Mouse (Mus musculus) ES-E14 (cell line): Measurements from ENCODE around the gene Gm39115. TPM values are rescaled to one million over a fixed set of nuclear protein-coding genes. Genes with fewer than 3 reads are reported as not detected.
A peak's percentile ranks its signal among the peaks of the same experiment; 100 is the strongest.

ENCODE experiments used
- DNase-seq: peaks from one replicate; pipeline ENCODE4 v3.0.0-alpha.2; 2013; ENCODE audit warnings: low read depth, low spot score
- H3K27ac ChIP-seq: 2 replicates; pipeline ENCODE4 v1.5.1; 2012; ENCODE audit warnings: low read depth, mild to moderate bottlenecking, low read length, moderate library complexity, mixed read lengths; ENCODE audit not compliant: poor library complexity, insufficient read depth, severe bottlenecking
- H3K36me3 ChIP-seq: 2 replicates; pipeline ENCODE4 v1.6.1; 2012; ENCODE audit warnings: mild to moderate bottlenecking, low read length, moderate library complexity, mixed read lengths; ENCODE audit not compliant: control insufficient read depth, poor library complexity, insufficient read depth, severe bottlenecking
- H3K4me1 ChIP-seq, 2 experiments: fragments of 150-350 bp in 1 of 2; sonication (generic) in 1 of 2; 2 replicates each; pipeline ENCODE4 v1.6.1; 2012; ENCODE audit warnings: low read length in 2 of 2, mild to moderate bottlenecking in 1 of 2, mixed read lengths in 1 of 2; ENCODE audit not compliant: control insufficient read depth in 2 of 2, insufficient read depth in 2 of 2, poor library complexity in 1 of 2
- H3K4me3 ChIP-seq, 2 experiments: fragments of 150-350 bp in 1 of 2; sonication (generic) in 1 of 2; 2 replicates each; pipeline ENCODE4 v1.5.1; 2012; ENCODE audit warnings: low read length in 2 of 2, low read depth in 1 of 2, mild to moderate bottlenecking in 1 of 2, mixed read lengths in 1 of 2; ENCODE audit not compliant: insufficient read depth in 1 of 2, poor library complexity in 1 of 2, severe bottlenecking in 1 of 2
- H3K9ac ChIP-seq: 2 replicates; pipeline ENCODE4 v1.6.1; 2012; ENCODE audit warnings: low read depth, mild to moderate bottlenecking, low read length, mixed read lengths; ENCODE audit not compliant: poor library complexity, insufficient read depth, severe bottlenecking
- H3K9me3 ChIP-seq: fragments of 150-350 bp; sonication (generic); 2 replicates; pipeline ENCODE4 v1.6.1; 2012; ENCODE audit warnings: low read depth, mild to moderate bottlenecking, low read length; ENCODE audit not compliant: control insufficient read depth, insufficient read depth
- CHD2 ChIP-seq: IDR thresholded peaks from 2 replicates; pipeline ENCODE4 v1.6.1; 2014; ENCODE audit warnings: mild to moderate bottlenecking, low read depth, low read length, inconsistent platforms
- HCFC1 ChIP-seq: IDR thresholded peaks from 2 replicates; pipeline ENCODE4 v1.6.1; 2012; ENCODE audit warnings: low read length, inconsistent platforms, borderline replicate concordance; ENCODE audit not compliant: insufficient read depth
- MAFK ChIP-seq: IDR thresholded peaks from 2 replicates; pipeline ENCODE4 v1.6.1; 2014; ENCODE audit warnings: mild to moderate bottlenecking, low read depth, low read length, inconsistent platforms; ENCODE audit not compliant: insufficient read depth
- ZC3H11A ChIP-seq: IDR thresholded peaks from 2 replicates; pipeline ENCODE4 v1.6.1; 2012; ENCODE audit warnings: low read depth, mild to moderate bottlenecking, inconsistent platforms, low read length, borderline replicate concordance
- ZNF384 ChIP-seq: IDR thresholded peaks from 2 replicates; pipeline ENCODE4 v1.6.1; 2012; ENCODE audit warnings: low read depth, low read length, inconsistent platforms
- in situ Hi-C, 2 experiments: fragments of 600-800 bp; cut with MboI; formaldehyde crosslinking; loops; one replicate each; pipeline ENCODE4 v1.15.1; 2025; ENCODE audit warnings: low sequenced_read_pairs in 2 of 2, inconsistent platforms in 1 of 2; ENCODE audit not compliant: unreplicated experiment in 2 of 2
- total RNA-seq: library from RNA; depleted of rRNA; stranded (reverse); fragments of 300-350 nt; gene quantifications from 2 replicates; pipeline ENCODE4 v1.2.3, GENCODE M21; 2012

Gm39115 gene
- total RNA-seq, 1 experiment, result not detected

- peak overlapping the region in 1 of 2 experiments; percentile 75; a peak in 1 of 4 replicates for H3K4me3 ChIP-seq
- no peak for DNase-seq
- no peaks in the 10 kb centered on the region for H3K9me3 ChIP-seq
- no peak overlapping the region for H3K9ac ChIP-seq
- no peaks in the 10 kb centered on the region for H3K36me3 ChIP-seq
- H3K27ac ChIP-seq, result no peak overlapping the region
- H3K4me1 ChIP-seq, result peaks cover 0 to 4% of the 10 kb centered on the region in 2 experiments; a peak in 1 of 4 replicates
- in situ Hi-C loops, result no loop called here
- TF ChIP-seq ZC3H11A (no peak), MAFK (no peak), HCFC1 (no peak), ZNF384 (no peak), CHD2 (no peak)
These were observed 42.1 kb downstream of the Gm39115 start for GRCm38 (mm10) chr7:142093696-142094240.

- Histone ChIP-seq H3K27ac (no peak overlapping the region), H3K4me3 (no peak overlapping the region), H3K9me3 (no peaks in the 10 kb centered on the region), H3K36me3 (no peaks in the 10 kb centered on the region), H3K9ac (no peak overlapping the region), H3K4me1 (peaks cover 0 to 4% of the 10 kb centered on the region in 2 experiments; a peak in 1 of 4 replicates)
- in situ Hi-C loops, result no loop called here
- no peak for DNase-seq
- TF ChIP-seq ZNF384 (no peak), HCFC1 (no peak), ZC3H11A (no peak), MAFK (no peak), CHD2 (no peak)
These were observed 42.8 kb downstream of the Gm39115 start for GRCm38 (mm10) chr7:142092991-142093390.

- TF ChIP-seq ZC3H11A (no peak), ZNF384 (no peak), HCFC1 (no peak), MAFK (no peak), CHD2 (no peak)
- in situ Hi-C loops, result no loop called here
- Histone ChIP-seq H3K4me3 (no peak overlapping the region), H3K4me1 (peaks cover 0 to 4% of the 10 kb centered on the region in 2 experiments; a peak in 1 of 4 replicates), H3K27ac (no peak overlapping the region), H3K36me3 (no peaks in the 10 kb centered on the region), H3K9ac (no peak overlapping the region), H3K9me3 (no peaks in the 10 kb centered on the region)
- DNase-seq, result no peak
These were observed 44.0 kb downstream of the Gm39115 start for GRCm38 (mm10) chr7:142091848-142092247.

GRCm38 (mm10) chr7:142089648-142090447 is 46.0 kb downstream of the Gm39115 start:
- Histone ChIP-seq H3K9me3 (no peaks in the 10 kb centered on the region), H3K4me3 (no peak overlapping the region), H3K9ac (no peak overlapping the region), H3K4me1 (peaks cover 0 to 4% of the 10 kb centered on the region in 2 experiments; a peak in 1 of 4 replicates), H3K27ac (no peak overlapping the region), H3K36me3 (no peaks in the 10 kb centered on the region)
- TF ChIP-seq HCFC1 (no peak), ZNF384 (no peak), ZC3H11A (no peak), MAFK (no peak), CHD2 (no peak)
- in situ Hi-C loops, result no loop called here
- DNase-seq, result no peak
